Mouse (Mus musculus) right cerebral cortex, postnatal 25 days (tissue): Measurements from ENCODE around the gene A930004D18Rik.
"Not testable (repeated sequence)": the region's sequence is repeated elsewhere in the genome, so short reads cannot be mapped to it uniquely, and the experiment has no call there.

Source experiments
- DNase-seq: peaks from one replicate; pipeline ENCODE4 v3.0.0; 2022

A930004D18Rik gene

GRCm38 (mm10) chr2:18004286-18004685 lies 33.3 kb downstream of the A930004D18Rik start:
- DNase-seq = no peak

GRCm38 (mm10) chr2:18002306-18002705 lies 35.2 kb downstream of the A930004D18Rik start:
- no peak for DNase-seq

DNA sequence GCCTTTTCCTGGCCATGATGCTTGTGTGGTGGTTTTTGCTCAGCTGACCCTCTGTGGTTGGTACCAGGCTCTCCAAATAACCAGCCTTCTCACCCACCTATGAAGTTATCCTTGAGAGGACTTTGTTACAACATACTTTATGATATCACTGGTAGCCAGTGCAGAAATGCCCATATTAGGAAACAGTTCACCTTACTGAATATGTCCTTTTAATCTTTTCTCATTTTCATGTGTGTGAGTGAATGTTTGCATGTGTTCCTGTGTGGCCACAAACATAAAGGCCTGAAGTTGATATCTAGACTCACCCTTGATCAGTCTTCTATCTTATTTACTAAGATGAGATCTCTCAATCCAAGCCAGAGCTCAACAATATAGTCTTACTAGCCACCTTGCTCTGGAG lies 40.7 kb downstream of the A930004D18Rik start, which contains the start of gene H2al2a:
Gene H2al2a (minus strand): TSS at position 101 of the 400 bp plus-strand sequence.
- DNase-seq = no peak

DNA sequence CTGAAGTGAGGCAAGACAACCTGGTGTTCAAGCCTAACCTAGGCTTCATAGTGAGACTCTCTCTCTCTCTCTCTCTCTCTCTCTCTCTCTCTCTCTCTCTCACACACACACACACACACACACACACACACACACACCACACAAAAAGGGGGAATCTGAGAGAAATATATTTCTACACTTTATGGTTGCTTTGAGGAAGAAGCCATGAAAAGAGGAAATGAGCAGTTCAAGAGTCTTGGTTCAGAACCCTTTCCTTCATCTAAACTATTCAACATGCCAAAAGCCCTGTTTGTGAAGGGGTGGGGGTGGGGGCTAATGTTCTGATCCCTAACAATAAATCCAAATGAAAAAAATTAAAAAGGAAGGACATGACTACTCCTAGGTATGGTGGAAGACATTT lies 48.0 kb downstream of the A930004D18Rik start:
- no peak for DNase-seq

- no peak for DNase-seq
Observed at GRCm38 (mm10) chr2:17989115-17989514, 48.4 kb downstream of the A930004D18Rik start.

GRCm38 (mm10) chr2:17986694-17987093 lies 50.8 kb downstream of the A930004D18Rik start:
- DNase-seq = no peak

DNA sequence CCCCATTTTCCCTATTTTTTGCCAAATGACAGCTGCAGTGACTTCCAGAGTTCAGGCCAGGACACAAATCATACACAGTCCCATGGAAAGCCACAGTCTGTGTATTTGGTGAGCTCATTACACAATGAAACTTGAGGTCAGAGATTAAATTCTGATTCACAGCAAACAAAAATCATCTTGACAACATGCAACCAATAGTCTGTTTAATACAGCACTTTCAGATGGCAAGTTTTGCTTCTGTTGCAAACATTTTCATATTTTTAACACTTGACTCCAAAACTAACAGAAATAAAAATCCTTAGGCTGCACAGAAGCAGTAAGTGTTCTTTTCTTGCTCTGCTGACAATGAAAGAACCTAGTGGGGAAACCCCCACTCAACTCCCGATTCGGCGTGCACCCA lies 52.8 kb downstream of the A930004D18Rik start:
- DNase-seq = no peak

DNA sequence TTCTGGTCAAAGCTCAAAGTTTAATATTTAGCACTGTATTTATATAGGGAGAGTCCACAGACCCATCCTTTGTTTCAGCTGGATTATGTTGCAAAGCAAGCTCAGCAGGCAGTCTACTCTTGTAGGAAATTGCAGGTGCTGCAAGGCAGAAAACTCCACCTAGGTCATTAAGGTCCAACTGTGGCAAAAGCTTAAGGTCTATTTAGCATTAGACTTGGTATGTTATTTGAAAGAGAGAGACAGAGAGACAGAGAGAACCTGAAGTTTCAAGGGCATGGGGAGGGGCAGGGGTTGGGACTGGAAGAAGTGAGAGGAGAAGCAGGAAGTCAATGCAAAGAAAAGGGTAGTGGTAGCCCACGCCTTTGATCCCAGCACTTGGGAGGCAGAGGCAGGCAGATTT lies 54.8 kb downstream of the A930004D18Rik start:
- DNase-seq = no peak

DNA sequence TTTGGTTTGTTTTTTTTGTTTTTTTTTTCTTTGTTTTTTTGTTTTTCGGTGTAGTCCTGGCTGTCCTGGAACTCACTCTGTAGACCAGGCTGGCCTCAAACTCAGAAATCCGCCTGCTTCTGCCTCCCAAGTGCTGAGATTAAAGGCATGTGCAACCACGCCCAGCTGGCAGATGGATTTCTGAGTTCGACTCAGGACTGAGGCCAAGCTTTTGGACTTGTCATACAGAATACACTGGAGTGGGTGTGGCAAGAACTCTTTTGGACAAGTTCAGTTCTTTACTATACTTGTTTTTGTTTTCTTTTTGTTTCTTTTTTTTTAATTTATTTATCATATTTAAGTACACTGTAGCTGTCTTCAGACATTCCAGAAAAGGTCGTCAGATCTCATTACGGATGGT lies 58.8 kb downstream of the A930004D18Rik start:
- no peak for DNase-seq

- DNase-seq = not testable (repeated sequence)
Observed at GRCm38 (mm10) chr2:17978251-17978650, 59.3 kb downstream of the A930004D18Rik start.

GRCm38 (mm10) chr2:17977645-17978044 lies 59.9 kb downstream of the A930004D18Rik start:
- DNase-seq = not testable (repeated sequence)

- DNase-seq = no peak
Observed at GRCm38 (mm10) chr2:17975601-17976327, 61.8 kb downstream of the A930004D18Rik start.
